Mouse (Mus musculus) midbrain, embryonic 15.5 days (tissue): ENCODE data around the gene Ppp1r1c. TPM values are rescaled to one million over a fixed set of nuclear protein-coding genes. Genes with fewer than 3 reads are reported as not detected.
A peak's percentile ranks its signal among the peaks of the same experiment; 100 is the strongest.

Experiments used
- ATAC-seq: fragments of 200-750 bp; cut with Nextera tagmentation; replicated peaks from 2 replicates; pipeline ENCODE4 v1.8.0; 2017; ENCODE audit warnings: moderate TSS enrichment
- H3K27ac ChIP-seq: fragments of 300-500 bp; sonication (generic); 2 replicates; pipeline ENCODE4 v1.5.1; 2015; ENCODE audit warnings: mild to moderate bottlenecking, inconsistent platforms
- H3K27me3 ChIP-seq: fragments of 300-500 bp; sonication (generic); replicated peaks from 2 replicates; pipeline ENCODE4 v1.6.1; 2015; ENCODE audit warnings: inconsistent platforms
- H3K36me3 ChIP-seq: fragments of 300-500 bp; sonication (generic); replicated peaks from 2 replicates; pipeline ENCODE4 v1.6.1; 2015; ENCODE audit warnings: inconsistent platforms
- H3K4me1 ChIP-seq: fragments of 300-500 bp; sonication (generic); 2 replicates; pipeline ENCODE4 v1.6.1; 2015; ENCODE audit warnings: inconsistent platforms
- H3K4me2 ChIP-seq: fragments of 300-500 bp; sonication (generic); 2 replicates; pipeline ENCODE4 v1.6.1; 2015; ENCODE audit warnings: inconsistent platforms, mild to moderate bottlenecking, moderate library complexity
- H3K4me3 ChIP-seq: fragments of 300-500 bp; sonication (generic); 2 replicates; pipeline ENCODE4 v1.5.1; 2015; ENCODE audit warnings: mild to moderate bottlenecking, inconsistent platforms
- H3K9ac ChIP-seq: fragments of 300-500 bp; sonication (generic); 2 replicates; pipeline ENCODE4 v1.6.1; 2015; ENCODE audit warnings: mild to moderate bottlenecking, inconsistent platforms
- H3K9me3 ChIP-seq: fragments of 300-500 bp; sonication (generic); 2 replicates; pipeline ENCODE4 v1.6.1; 2016; ENCODE audit warnings: inconsistent platforms
- WGBS: fragments of 180-500 bp; shearing (Covaris S2); methylation state at CpG from one replicate; pipeline ENCODE4 v1.1.7; 2015; ENCODE audit warnings: mixed read lengths; 5-methylcytosine and 5-hydroxymethylcytosine counted together
- polyA plus RNA-seq: library from polyadenylated mRNA; unstranded; fragments of >200 nt; fragmentation: Nextera tagmentation; extraction: Ambion mirVana; gene quantifications from 2 replicates; pipeline ENCODE4 v1.2.1, GENCODE M21; 2015

Gene Ppp1r1c
- 2.6 and 3.7 TPM in 2 replicates for polyA plus RNA-seq

GRCm38 (mm10) chr2:79707575-79707974 is at the start of gene Ppp1r1c:
Gene Ppp1r1c, plus strand, starts transcription at chr2:79707780.
- H3K4me2 ChIP-seq: 0 out of 2 replicates have a peak within 1 kb of the TSS, but pooled peaks have one; percentile 4
- H3K4me1 ChIP-seq: 0 out of 2 replicates have a peak, but pooled peaks cover 3% of the 10 kb centered on the region
- H3K4me3 ChIP-seq: no peak within 1 kb of the TSS
- ATAC-seq: peak; percentile 72
- WGBS: 63% methylated on average over 6 of the region's 6 CpGs
- H3K27ac ChIP-seq: no peak within 1 kb of the TSS
- H3K9me3 ChIP-seq: no peaks in the 10 kb centered on the region
- no peaks in the 10 kb centered on the region for H3K36me3 ChIP-seq
- no peaks in the 10 kb centered on the region for H3K27me3 ChIP-seq
- no peak within 1 kb of the TSS for H3K9ac ChIP-seq

GRCm38 (mm10) chr2:79660417-79661185 is 47.0 kb upstream of the Ppp1r1c start:
- H3K27me3 ChIP-seq: no peaks in the 10 kb centered on the region
- H3K9me3 ChIP-seq: no peaks in the 10 kb centered on the region
- no peak overlapping the region for H3K4me2 ChIP-seq
- H3K4me3 ChIP-seq: no peak overlapping the region
- no peak for ATAC-seq
- no peaks in the 10 kb centered on the region for H3K4me1 ChIP-seq
- no peak overlapping the region for H3K27ac ChIP-seq
- no peaks in the 10 kb centered on the region for H3K36me3 ChIP-seq
- WGBS: 73% methylated on average over 12 of the region's 12 CpGs
- no peak overlapping the region for H3K9ac ChIP-seq

- Histone ChIP-seq H3K9ac (no peak overlapping the region), H3K9me3 (no peaks in the 10 kb centered on the region), H3K4me3 (no peak overlapping the region), H3K4me1 (no peaks in the 10 kb centered on the region), H3K4me2 (no peak overlapping the region), H3K27ac (no peak overlapping the region), H3K27me3 (no peaks in the 10 kb centered on the region), H3K36me3 (no peaks in the 10 kb centered on the region)
- no peak for ATAC-seq
- 52% methylated on average over 7 of the region's 7 CpGs for WGBS
These were observed 46.0 kb upstream of the Ppp1r1c start for GRCm38 (mm10) chr2:79661486-79662104.

- ATAC-seq: no peak
- Histone ChIP-seq H3K27ac (no peak overlapping the region), H3K4me1 (no peaks in the 10 kb centered on the region), H3K36me3 (no peaks in the 10 kb centered on the region), H3K9me3 (no peaks in the 10 kb centered on the region), H3K4me2 (no peak overlapping the region), H3K27me3 (no peaks in the 10 kb centered on the region), H3K4me3 (no peak overlapping the region), H3K9ac (no peak overlapping the region)
- WGBS: 46% methylated on average over 3 of the region's 3 CpGs
These were observed 42.9 kb upstream of the Ppp1r1c start for GRCm38 (mm10) chr2:79664532-79665286.

GRCm38 (mm10) chr2:79665492-79665891 is 42.1 kb upstream of the Ppp1r1c start:
- Histone ChIP-seq H3K9me3 (no peaks in the 10 kb centered on the region), H3K4me2 (no peak overlapping the region), H3K27me3 (no peaks in the 10 kb centered on the region), H3K4me1 (no peaks in the 10 kb centered on the region), H3K27ac (no peak overlapping the region), H3K36me3 (no peaks in the 10 kb centered on the region), H3K9ac (no peak overlapping the region), H3K4me3 (no peak overlapping the region)
- WGBS: 50% methylated on average over 3 of the region's 3 CpGs
- no peak for ATAC-seq

- Histone ChIP-seq H3K36me3 (no peaks in the 10 kb centered on the region), H3K4me1 (no peaks in the 10 kb centered on the region), H3K27me3 (no peaks in the 10 kb centered on the region), H3K9me3 (no peaks in the 10 kb centered on the region), H3K9ac (no peak overlapping the region), H3K4me2 (no peak overlapping the region), H3K27ac (no peak overlapping the region), H3K4me3 (no peak overlapping the region)
- ATAC-seq: no peak
- WGBS: 89% methylated on average over 3 of the region's 3 CpGs
These were observed 32.3 kb upstream of the Ppp1r1c start for GRCm38 (mm10) chr2:79675266-79675665.

GRCm38 (mm10) chr2:79677663-79678257 is 29.8 kb upstream of the Ppp1r1c start:
- Histone ChIP-seq H3K9me3 (no peaks in the 10 kb centered on the region), H3K27ac (no peak overlapping the region), H3K36me3 (no peaks in the 10 kb centered on the region), H3K4me2 (no peak overlapping the region), H3K9ac (no peak overlapping the region), H3K27me3 (no peaks in the 10 kb centered on the region), H3K4me3 (no peak overlapping the region), H3K4me1 (no peaks in the 10 kb centered on the region)
- ATAC-seq: no peak
- 98% methylated on average over 1 of the region's 1 CpGs for WGBS

- no peak for ATAC-seq
- no peaks in the 10 kb centered on the region for H3K4me1 ChIP-seq
- no peak overlapping the region for H3K27ac ChIP-seq
- H3K36me3 ChIP-seq: no peaks in the 10 kb centered on the region
- H3K4me3 ChIP-seq: no peak overlapping the region
- no peaks in the 10 kb centered on the region for H3K27me3 ChIP-seq
- 86% methylated on average over 4 of the region's 4 CpGs for WGBS
- no peak overlapping the region for H3K4me2 ChIP-seq
- no peaks in the 10 kb centered on the region for H3K9me3 ChIP-seq
- no peak overlapping the region for H3K9ac ChIP-seq
These were observed 25.9 kb upstream of the Ppp1r1c start for GRCm38 (mm10) chr2:79681672-79682071.

GRCm38 (mm10) chr2:79683258-79683657 is 24.3 kb upstream of the Ppp1r1c start:
- H3K4me2 ChIP-seq: no peak overlapping the region
- H3K36me3 ChIP-seq: no peaks in the 10 kb centered on the region
- no peak for ATAC-seq
- 77% methylated on average over 4 of the region's 4 CpGs for WGBS
- no peaks in the 10 kb centered on the region for H3K9me3 ChIP-seq
- no peak overlapping the region for H3K4me3 ChIP-seq
- H3K9ac ChIP-seq: no peak overlapping the region
- no peaks in the 10 kb centered on the region for H3K4me1 ChIP-seq
- H3K27me3 ChIP-seq: no peaks in the 10 kb centered on the region
- no peak overlapping the region for H3K27ac ChIP-seq

GRCm38 (mm10) chr2:79690838-79691237 is 16.7 kb upstream of the Ppp1r1c start:
- no peaks in the 10 kb centered on the region for H3K4me1 ChIP-seq
- H3K27me3 ChIP-seq: no peaks in the 10 kb centered on the region
- no peaks in the 10 kb centered on the region for H3K36me3 ChIP-seq
- H3K4me2 ChIP-seq: no peak overlapping the region
- no peak overlapping the region for H3K4me3 ChIP-seq
- no peak overlapping the region for H3K27ac ChIP-seq
- H3K9ac ChIP-seq: no peak overlapping the region
- no peaks in the 10 kb centered on the region for H3K9me3 ChIP-seq
- ATAC-seq: no peak
- WGBS: 85% methylated on average over 3 of the region's 3 CpGs

GRCm38 (mm10) chr2:79695190-79695589 is 12.4 kb upstream of the Ppp1r1c start:
- H3K4me3 ChIP-seq: no peak overlapping the region
- no peak for ATAC-seq
- 94% methylated on average over 4 of the region's 4 CpGs for WGBS
- no peaks in the 10 kb centered on the region for H3K27me3 ChIP-seq
- no peaks in the 10 kb centered on the region for H3K4me1 ChIP-seq
- H3K9me3 ChIP-seq: no peaks in the 10 kb centered on the region
- H3K4me2 ChIP-seq: no peak overlapping the region
- no peak overlapping the region for H3K9ac ChIP-seq
- no peaks in the 10 kb centered on the region for H3K36me3 ChIP-seq
- H3K27ac ChIP-seq: no peak overlapping the region

GRCm38 (mm10) chr2:79695939-79696338 is 11.6 kb upstream of the Ppp1r1c start:
- no peak for ATAC-seq

More at GRCm38 (mm10) chr2:79695939-79696338, 11.6 kb upstream of the Ppp1r1c start:
- Histone ChIP-seq H3K4me2 (no peak overlapping the region), H3K27ac (no peak overlapping the region), H3K27me3 (no peaks in the 10 kb centered on the region), H3K4me1 (no peaks in the 10 kb centered on the region), H3K9me3 (no peaks in the 10 kb centered on the region), H3K4me3 (no peak overlapping the region), H3K9ac (no peak overlapping the region), H3K36me3 (no peaks in the 10 kb centered on the region)
- 92% methylated on average over 12 of the region's 12 CpGs for WGBS
